Mouse (Mus musculus) yolk sac, embryonic 10.5 days (tissue): ENCODE measurements around the gene Hsf2bp.
A peak's percentile ranks its signal among the peaks of the same experiment; 100 is the strongest.

Experiments used
- DNase-seq: peaks from one replicate; pipeline ENCODE4 v3.0.0-alpha.2; 2017; ENCODE audit warnings: low spot score

Gene Hsf2bp

GRCm38 (mm10) chr17:32031684-32032083 is 4.5 kb downstream of the Hsf2bp start:
- DNase-seq = no peak

GRCm38 (mm10) chr17:32028301-32028700 is 7.8 kb downstream of the Hsf2bp start:
- no peak for DNase-seq

- no peak for DNase-seq
Measured at GRCm38 (mm10) chr17:32027666-32028065, 8.5 kb downstream of the Hsf2bp start.

GRCm38 (mm10) chr17:32025386-32025785 is 10.8 kb downstream of the Hsf2bp start:
- DNase-seq = peak; percentile 71

GRCm38 (mm10) chr17:32024671-32025073 is 11.5 kb downstream of the Hsf2bp start:
- peak; percentile 70 for DNase-seq

GRCm38 (mm10) chr17:32023088-32023487 is 13.1 kb downstream of the Hsf2bp start:
- no peak for DNase-seq

GRCm38 (mm10) chr17:32022551-32022950 is 13.6 kb downstream of the Hsf2bp start:
- no peak for DNase-seq

- DNase-seq = no peak
Measured at GRCm38 (mm10) chr17:32021981-32022380, 14.2 kb downstream of the Hsf2bp start.

- no peak for DNase-seq
Measured at GRCm38 (mm10) chr17:32018127-32018894, 17.8 kb downstream of the Hsf2bp start.

- no peak for DNase-seq
Measured at GRCm38 (mm10) chr17:32016481-32016880, 19.7 kb downstream of the Hsf2bp start.

- no peak for DNase-seq
Measured at GRCm38 (mm10) chr17:32013659-32014058, 22.5 kb downstream of the Hsf2bp start.

GRCm38 (mm10) chr17:32012254-32012653 is 23.9 kb downstream of the Hsf2bp start:
- no peak for DNase-seq

GRCm38 (mm10) chr17:32011694-32012093 is 24.5 kb downstream of the Hsf2bp start:
- no peak for DNase-seq

GRCm38 (mm10) chr17:32006800-32007199 is 29.3 kb downstream of the Hsf2bp start:
- no peak for DNase-seq

- DNase-seq = no peak
Measured at GRCm38 (mm10) chr17:32003251-32003650, 32.9 kb downstream of the Hsf2bp start.

- no peak for DNase-seq
Measured at GRCm38 (mm10) chr17:31998351-31998750, 37.8 kb downstream of the Hsf2bp start.

- DNase-seq = no peak
Measured at GRCm38 (mm10) chr17:31996331-31996730, 39.8 kb downstream of the Hsf2bp start.

GRCm38 (mm10) chr17:31995784-31996183 is 40.4 kb downstream of the Hsf2bp start:
- peak; percentile 83 for DNase-seq

GRCm38 (mm10) chr17:31994132-31994531 is 42.0 kb downstream of the Hsf2bp start:
- DNase-seq = no peak

GRCm38 (mm10) chr17:31993354-31993753 is 42.8 kb downstream of the Hsf2bp start:
- DNase-seq = no peak

- no peak for DNase-seq
Measured at GRCm38 (mm10) chr17:31992004-31992403, 44.1 kb downstream of the Hsf2bp start.

- DNase-seq = no peak
Measured at GRCm38 (mm10) chr17:31989035-31989434, 47.1 kb downstream of the Hsf2bp start.

- no peak for DNase-seq
Measured at GRCm38 (mm10) chr17:31986915-31987314, 49.2 kb downstream of the Hsf2bp start.

- DNase-seq = peak; percentile 80
Measured at GRCm38 (mm10) chr17:31983491-31983890, 52.7 kb downstream of the Hsf2bp start.
